ENCODE assay signal across 15 mouse cellular contexts in genomic region chr11:6769437-6769765, GRCm38 (mm10).
A peak's percentile ranks its signal among the peaks of the same experiment; 100 is the strongest.
DNase-seq lines count a peak whose midpoint lies in the region; ATAC-seq and TF ChIP-seq lines count a peak whose summit lies in the region.
"Had no signal": no experiment of that assay in that cellular context is flagged by ENCODE, and none has a peak within 500 bp of the region (broad histone marks: within the 10 kb centered on the region; RNA-seq: fewer than 3 reads in every experiment).

No protein-coding gene starts in this region.

- no peaks in the 10 kb centered on the region for H3K9me3 ChIP-seq in forebrain, embryonic 13.5 days (replicated peaks)
- H3K9me3 ChIP-seq in forebrain, postnatal 0 days (ENCODE audit: low read length), result no peaks in the 10 kb centered on the region
- 0 out of 2 replicates have a peak, but pooled peaks cover 2% of the 10 kb centered on the region for H3K9me3 ChIP-seq in hindbrain, embryonic 16.5 days (ENCODE audit: control insufficient read depth, low read length)
- H3K9me3 ChIP-seq in hindbrain, embryonic 10.5 days, result no peaks in the 10 kb centered on the region
- H3K9me3 ChIP-seq in midbrain, embryonic 16.5 days (replicated peaks; ENCODE audit: control insufficient read depth, low read length, poor library complexity, severe bottlenecking), result no peaks in the 10 kb centered on the region
- no peaks in the 10 kb centered on the region for H3K9me3 ChIP-seq in midbrain, postnatal 0 days (ENCODE audit: low read length)
- H3K9me3 ChIP-seq: forebrain, embryonic 10.5 days; G1E; heart, embryonic 10.5 days; heart, embryonic 13.5 days; hindbrain, embryonic 15.5 days; intestine, embryonic 15.5 days had no signal

- no peak overlapping the region for H3K9ac ChIP-seq in forebrain, embryonic 13.5 days
- H3K9ac ChIP-seq in forebrain, postnatal 0 days, result no peak overlapping the region
- H3K9ac ChIP-seq in hindbrain, embryonic 16.5 days (ENCODE audit: low read depth, low read length), result no peak overlapping the region
- no peak overlapping the region for H3K9ac ChIP-seq in midbrain, embryonic 16.5 days (ENCODE audit: low read depth, low read length)
- no peak overlapping the region for H3K9ac ChIP-seq in midbrain, postnatal 0 days (replicated peaks; ENCODE audit: low read length, poor library complexity, severe bottlenecking)
- H3K9ac ChIP-seq: heart, embryonic 13.5 days; hindbrain, embryonic 15.5 days; intestine, embryonic 15.5 days had no signal

- intact Hi-C loops in left cerebral cortex, adult 2 months (cut with DNase I), result loop anchor here (5.0 kb wide), 3 partner anchors 92 to 373 kb away; partner anchors contain the start of gene Adcy1

- H3K27me3 ChIP-seq in forebrain, embryonic 13.5 days, result no peaks in the 10 kb centered on the region
- H3K27me3 ChIP-seq in forebrain, postnatal 0 days (ENCODE audit: insufficient read depth, low read length), result no peaks in the 10 kb centered on the region
- no peaks in the 10 kb centered on the region for H3K27me3 ChIP-seq in hindbrain, embryonic 16.5 days (replicated peaks; ENCODE audit: control insufficient read depth, insufficient read depth, low read length)
- H3K27me3 ChIP-seq in hindbrain, embryonic 10.5 days (ENCODE audit: insufficient read depth, poor library complexity, severe bottlenecking), result no peaks in the 10 kb centered on the region
- no peaks in the 10 kb centered on the region for H3K27me3 ChIP-seq in midbrain, embryonic 16.5 days (ENCODE audit: control insufficient read depth, insufficient read depth, low read depth, low read length)
- H3K27me3 ChIP-seq in midbrain, postnatal 0 days (ENCODE audit: insufficient read depth, low read length), result no peaks in the 10 kb centered on the region
- H3K27me3 ChIP-seq: hindbrain, embryonic 15.5 days; intestine, embryonic 15.5 days; Patski had no signal

- no peaks in the 10 kb centered on the region for H3K4me1 ChIP-seq in forebrain, embryonic 13.5 days
- no peaks in the 10 kb centered on the region for H3K4me1 ChIP-seq in forebrain, postnatal 0 days (ENCODE audit: insufficient read depth)
- H3K4me1 ChIP-seq in hindbrain, embryonic 16.5 days (ENCODE audit: control insufficient read depth, insufficient read depth, low read depth, low read length), result no peaks in the 10 kb centered on the region
- H3K4me1 ChIP-seq in hindbrain, embryonic 10.5 days (replicated peaks), result 0 out of 2 replicates have a peak, but pooled peaks cover 4% of the 10 kb centered on the region
- H3K4me1 ChIP-seq in midbrain, embryonic 16.5 days (ENCODE audit: control insufficient read depth, insufficient read depth, low read length), result no peaks in the 10 kb centered on the region
- no peaks in the 10 kb centered on the region for H3K4me1 ChIP-seq in midbrain, postnatal 0 days (ENCODE audit: insufficient read depth, low read length)
- H3K4me1 ChIP-seq: forebrain, embryonic 10.5 days; hindbrain, embryonic 15.5 days; intestine, embryonic 15.5 days had no signal

- no peak overlapping the region for H3K27ac ChIP-seq in forebrain, embryonic 13.5 days
- H3K27ac ChIP-seq in forebrain, postnatal 0 days (ENCODE audit: low read depth, low read length), result no peak overlapping the region
- no peak overlapping the region for H3K27ac ChIP-seq in hindbrain, embryonic 16.5 days (ENCODE audit: low read depth, low read length)
- no peak overlapping the region for H3K27ac ChIP-seq in hindbrain, embryonic 10.5 days
- H3K27ac ChIP-seq in midbrain, embryonic 16.5 days (ENCODE audit: low read length), result no peak overlapping the region
- H3K27ac ChIP-seq in midbrain, postnatal 0 days (ENCODE audit: low read depth, low read length), result no peak overlapping the region
- no peak overlapping the region for H3K27ac ChIP-seq in left cerebral cortex, adult 2 months
- H3K27ac ChIP-seq: forebrain, embryonic 10.5 days; heart, adult 2 months; heart, embryonic 10.5 days; heart, embryonic 13.5 days; hindbrain, embryonic 15.5 days; intestine, embryonic 15.5 days had no signal

- no peak overlapping the region for H3K4me2 ChIP-seq in forebrain, embryonic 13.5 days
- H3K4me2 ChIP-seq in forebrain, postnatal 0 days (ENCODE audit: low read depth), result no peak overlapping the region
- H3K4me2 ChIP-seq in hindbrain, embryonic 16.5 days (ENCODE audit: low read length), result no peak overlapping the region
- no peak overlapping the region for H3K4me2 ChIP-seq in midbrain, embryonic 16.5 days (ENCODE audit: low read length)
- no peak overlapping the region for H3K4me2 ChIP-seq in midbrain, postnatal 0 days (ENCODE audit: low read depth, low read length, poor library complexity, severe bottlenecking)
- H3K4me2 ChIP-seq: heart, embryonic 13.5 days; intestine, embryonic 15.5 days had no signal

- no peak for DNase-seq in forebrain, postnatal 0 days
- DNase-seq in hindbrain, embryonic 10.5 days (ENCODE audit: low spot score), result no peak
- DNase-seq in midbrain, postnatal 0 days (ENCODE audit: low spot score), result no peak
- DNase-seq in left cerebral cortex, adult 2 months (ENCODE audit: extremely low spot score in 1 of 2, low spot score in 2 of 2), result no peak

- WGBS in forebrain, embryonic 13.5 days, result 77% methylated on average over 7 of the region's 7 CpGs
- WGBS in forebrain, postnatal 0 days, result 77% methylated on average over 7 of the region's 7 CpGs
- 81% methylated on average over 7 of the region's 7 CpGs for WGBS in hindbrain, embryonic 16.5 days
- 80% methylated on average over 7 of the region's 7 CpGs for WGBS in hindbrain, embryonic 10.5 days
- 82% methylated on average over 7 of the region's 7 CpGs for WGBS in midbrain, embryonic 16.5 days
- WGBS in midbrain, postnatal 0 days, result 79% methylated on average over 7 of the region's 7 CpGs

- no peak for TF ChIP-seq CTCF in forebrain, postnatal 0 days (IDR thresholded peaks at IDR 0.05; ENCODE audit: low read depth)
- TF ChIP-seq CTCF in midbrain, postnatal 0 days (IDR thresholded peaks at IDR 0.05), result no peak
- TF ChIP-seq CTCF in left cerebral cortex, adult 2 months (IDR thresholded peaks at IDR 0.05), result no peak

- H3K4me3 ChIP-seq in forebrain, embryonic 13.5 days, result no peak overlapping the region
- no peak overlapping the region for H3K4me3 ChIP-seq in forebrain, postnatal 0 days (ENCODE audit: low read depth, low read length)
- H3K4me3 ChIP-seq in hindbrain, embryonic 16.5 days (ENCODE audit: low read length), result no peak overlapping the region
- H3K4me3 ChIP-seq in hindbrain, embryonic 10.5 days, result no peak overlapping the region
- no peak overlapping the region for H3K4me3 ChIP-seq in midbrain, embryonic 16.5 days (ENCODE audit: low read depth, low read length)
- no peak overlapping the region for H3K4me3 ChIP-seq in midbrain, postnatal 0 days (ENCODE audit: low read depth, low read length)
- H3K4me3 ChIP-seq in left cerebral cortex, adult 2 months, result no peak overlapping the region
- H3K4me3 ChIP-seq: forebrain, embryonic 10.5 days; heart, adult 2 months; heart, embryonic 10.5 days; heart, embryonic 13.5 days; hindbrain, embryonic 15.5 days; intestine, embryonic 15.5 days had no signal

- ATAC-seq in forebrain, embryonic 13.5 days, result 0 out of 2 replicates have a peak, but pooled peaks have one; percentile 22
- ATAC-seq in forebrain, postnatal 0 days, result no peak
- 0 out of 2 replicates have a peak, but pooled peaks have one; percentile 3 for ATAC-seq in hindbrain, embryonic 16.5 days
- ATAC-seq in midbrain, embryonic 16.5 days, result 0 out of 2 replicates have a peak, but pooled peaks have one; percentile 4
- ATAC-seq in midbrain, postnatal 0 days (ENCODE audit: low FRiP score), result no peak

- no peaks in the 10 kb centered on the region for H3K36me3 ChIP-seq in forebrain, embryonic 13.5 days (ENCODE audit: poor library complexity, severe bottlenecking)
- H3K36me3 ChIP-seq in forebrain, postnatal 0 days (ENCODE audit: insufficient read depth), result no peaks in the 10 kb centered on the region
- H3K36me3 ChIP-seq in hindbrain, embryonic 16.5 days (ENCODE audit: control insufficient read depth, insufficient read depth, low read length), result no peaks in the 10 kb centered on the region
- no peaks in the 10 kb centered on the region for H3K36me3 ChIP-seq in hindbrain, embryonic 10.5 days
- no peaks in the 10 kb centered on the region for H3K36me3 ChIP-seq in midbrain, embryonic 16.5 days (ENCODE audit: control insufficient read depth, insufficient read depth, low read length)
- H3K36me3 ChIP-seq in midbrain, postnatal 0 days (ENCODE audit: insufficient read depth, low read length), result no peaks in the 10 kb centered on the region
- H3K36me3 ChIP-seq: forebrain, embryonic 10.5 days; G1E; heart, embryonic 10.5 days; heart, embryonic 13.5 days; hindbrain, embryonic 15.5 days; intestine, embryonic 15.5 days had no signal

Comparison
In these comparisons a context has a peak if more than half of its experiments do, and no peak if none do; other contexts are left out.
1. ATAC-seq: peak in forebrain, embryonic 13.5 days (single experiment), hindbrain, embryonic 16.5 days (single experiment) and midbrain, embryonic 16.5 days (single experiment); none in forebrain, postnatal 0 days (single experiment) and midbrain, postnatal 0 days (single experiment).